Mouse (Mus musculus): ENCODE measurements around the gene Bcl7a.

DNA sequence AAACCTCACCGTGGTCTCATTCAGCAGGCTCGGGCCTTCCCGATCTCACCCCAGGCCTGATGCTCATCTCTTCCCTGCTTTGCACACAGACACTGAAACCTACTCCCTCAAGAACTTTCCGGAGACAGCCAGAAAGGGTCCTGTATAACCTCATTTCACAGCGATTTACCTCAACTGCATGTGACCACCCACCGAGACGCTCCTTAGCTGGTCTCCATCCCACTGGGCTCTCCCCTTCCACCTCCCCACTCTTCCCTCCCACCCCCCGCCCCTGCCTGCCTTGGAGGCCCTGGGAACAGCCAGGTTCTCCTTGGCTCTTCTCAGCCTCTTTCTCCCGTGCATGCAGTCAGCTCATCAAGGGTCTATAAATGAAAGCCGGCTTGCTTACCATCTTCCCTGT, 33.8 kb upstream of the Bcl7a start:
- TF ChIP-seq CTCF (IDR thresholded peaks at IDR 0.05; ENCODE audit: low read depth, low read length) (no peak), POLR2A (IDR thresholded peaks at IDR 0.05; ENCODE audit: extremely low read depth, insufficient read depth, low read length) (no peak)

Data from liver, adult 2 months (tissue).